Mouse (Mus musculus): ENCODE measurements around the gene Eps15. TPM values are rescaled to one million over a fixed set of nuclear protein-coding genes. Genes with fewer than 3 reads are reported as not detected.
A peak's percentile ranks its signal among the peaks of the same experiment; 100 is the strongest.

The Eps15 gene
- total and polyA plus RNA-seq, 3 experiments: 8.8 to 137 (median 56.8) TPM

DNA sequence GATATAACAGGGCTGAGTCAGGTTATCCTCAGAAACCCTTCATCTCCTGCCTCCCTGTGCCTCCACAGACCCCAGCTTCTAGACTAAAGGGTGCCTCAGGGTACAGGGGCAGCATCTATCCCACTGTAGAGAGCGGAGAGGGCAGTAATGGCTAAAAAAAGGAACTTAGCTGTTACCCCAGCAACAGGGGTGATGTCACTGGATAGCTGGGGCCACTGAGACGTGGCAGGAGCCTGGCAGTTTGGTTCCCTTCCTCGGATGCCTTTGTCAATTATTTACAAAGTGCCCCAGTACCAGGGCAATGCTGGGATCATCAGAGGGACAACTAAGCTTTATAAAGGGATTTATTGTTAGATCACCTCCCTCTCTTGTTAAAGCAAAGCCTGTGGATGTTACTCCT is 138.9 kb downstream of the Eps15 start:
- Histone ChIP-seq H3K36me3 (replicated peaks) (peaks cover 43% of the 10 kb centered on the region), H3K9me3 (replicated peaks) (no peaks in the 10 kb centered on the region), H3K4me1 (ENCODE audit: insufficient read depth, low read depth, low read length) (peaks cover 53% of the 10 kb centered on the region), H3K4me3 (ENCODE audit: low read depth, low read length) (no peak overlapping the region), H3K27me3 (ENCODE audit: insufficient read depth, low read length) (no peaks in the 10 kb centered on the region)
- TF ChIP-seq TAL1 (conservative IDR thresholded peaks at IDR 0.05; ENCODE audit: low read depth, low read length) (no peak), POLR2AphosphoS5 (IDR thresholded peaks at IDR 0.05; ENCODE audit: insufficient replicate concordance, low read depth, low read length) (no peak), GATA2 (IDR thresholded peaks at IDR 0.05; ENCODE audit: borderline replicate concordance, low read depth, low read length) (no peak)
- peak; percentile 55; the same call in 1 of the 2 replicates for ATAC-seq (ENCODE audit: extremely low read depth, insufficient number of reproducible peaks, low FRiP score, poor library complexity, severe bottlenecking)
- peak; percentile 68 for DNase-seq (ENCODE audit: low spot score)

DNA sequence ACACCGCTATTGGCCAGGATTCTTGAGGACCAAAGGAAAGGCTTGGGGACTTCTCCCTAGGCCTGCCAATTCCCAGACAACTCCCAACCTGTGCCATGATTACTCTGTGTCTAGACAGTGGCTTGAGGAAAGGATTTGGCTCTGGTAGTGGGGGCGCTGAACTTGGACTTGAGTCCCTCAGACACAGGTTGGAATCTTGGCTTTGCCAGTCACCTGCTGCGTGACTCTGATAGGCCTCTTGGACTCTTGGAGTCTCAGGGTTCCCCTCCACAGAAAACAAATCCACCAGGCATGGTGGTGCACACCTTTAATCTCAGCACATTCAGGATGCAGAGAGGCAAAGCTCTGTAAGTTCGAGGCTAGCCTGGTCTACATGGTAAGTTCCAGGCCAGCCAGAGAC is 139.5 kb downstream of the Eps15 start:
- no peak for DNase-seq (ENCODE audit: low spot score)
- TF ChIP-seq GATA2 (IDR thresholded peaks at IDR 0.05; ENCODE audit: borderline replicate concordance, low read depth, low read length): no peak
- no peak for TF ChIP-seq TAL1 (conservative IDR thresholded peaks at IDR 0.05; ENCODE audit: low read depth, low read length)
- TF ChIP-seq CTCF (IDR thresholded peaks at IDR 0.05; ENCODE audit: low read depth, low read length): no peak
- no peak for TF ChIP-seq GATA1 (IDR thresholded peaks at IDR 0.05; ENCODE audit: borderline replicate concordance, low read length)
- no peak for TF ChIP-seq POLR2AphosphoS5 (IDR thresholded peaks at IDR 0.05; ENCODE audit: insufficient replicate concordance, low read depth, low read length)
- Histone ChIP-seq H3K36me3 (replicated peaks) (peaks cover 45% of the 10 kb centered on the region), H3K27me3 (ENCODE audit: insufficient read depth, low read length) (no peaks in the 10 kb centered on the region), H3K4me3 (ENCODE audit: low read depth, low read length) (no peak overlapping the region), H3K4me1 (ENCODE audit: insufficient read depth, low read depth, low read length) (peaks cover 48% of the 10 kb centered on the region), H3K9me3 (replicated peaks) (no peaks in the 10 kb centered on the region)
- ATAC-seq (ENCODE audit: extremely low read depth, insufficient number of reproducible peaks, low FRiP score, poor library complexity, severe bottlenecking): no peak

DNA sequence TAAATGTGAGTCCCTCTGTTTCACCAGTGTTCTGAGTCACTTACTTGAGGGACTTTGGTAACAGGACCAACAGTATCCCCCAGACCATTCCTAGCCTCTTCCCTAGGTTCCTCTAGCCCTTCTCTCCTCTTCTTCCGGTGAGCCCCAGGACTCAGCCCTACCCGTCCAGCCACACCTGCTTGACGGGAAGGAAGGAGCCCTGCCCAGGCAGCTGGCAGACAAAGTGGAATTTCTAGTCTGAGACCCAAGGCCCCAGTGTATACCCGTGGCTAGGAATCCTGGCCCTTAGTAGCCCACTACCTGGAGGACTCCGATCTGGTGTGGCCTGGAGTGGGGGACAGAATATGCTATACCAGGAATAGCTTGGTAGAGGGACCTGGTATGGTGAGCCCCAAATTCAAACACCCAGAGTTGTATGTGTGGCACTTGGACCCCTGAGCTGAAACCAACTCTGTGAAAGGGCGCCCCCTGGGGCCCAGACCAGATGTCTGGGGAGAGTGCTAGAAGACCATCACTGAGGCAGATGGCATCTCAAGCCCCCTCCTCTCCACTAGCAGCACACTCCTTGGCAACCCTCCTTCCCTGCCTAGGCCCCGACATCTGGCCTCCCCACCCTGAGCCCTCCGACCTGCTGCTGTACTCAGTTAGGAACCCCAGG is 140.2 kb downstream of the Eps15 start:
- TF ChIP-seq CTCF (IDR thresholded peaks at IDR 0.05; ENCODE audit: low read depth, low read length) (peak; percentile 65), GATA1 (IDR thresholded peaks at IDR 0.05; ENCODE audit: borderline replicate concordance, low read length) (no peak)
- Histone ChIP-seq H3K4me3 (ENCODE audit: low read depth, low read length) (no peak overlapping the region), H3K9me3 (replicated peaks) (no peaks in the 10 kb centered on the region), H3K36me3 (replicated peaks) (peaks cover 45% of the 10 kb centered on the region), H3K27me3 (ENCODE audit: insufficient read depth, low read length) (no peaks in the 10 kb centered on the region), H3K4me1 (ENCODE audit: insufficient read depth, low read depth, low read length) (peaks cover 43% of the 10 kb centered on the region)
- DNase-seq (ENCODE audit: low spot score) (peak; percentile 31), ATAC-seq (ENCODE audit: extremely low read depth, insufficient number of reproducible peaks, low FRiP score, poor library complexity, severe bottlenecking) (no peak)

DNA sequence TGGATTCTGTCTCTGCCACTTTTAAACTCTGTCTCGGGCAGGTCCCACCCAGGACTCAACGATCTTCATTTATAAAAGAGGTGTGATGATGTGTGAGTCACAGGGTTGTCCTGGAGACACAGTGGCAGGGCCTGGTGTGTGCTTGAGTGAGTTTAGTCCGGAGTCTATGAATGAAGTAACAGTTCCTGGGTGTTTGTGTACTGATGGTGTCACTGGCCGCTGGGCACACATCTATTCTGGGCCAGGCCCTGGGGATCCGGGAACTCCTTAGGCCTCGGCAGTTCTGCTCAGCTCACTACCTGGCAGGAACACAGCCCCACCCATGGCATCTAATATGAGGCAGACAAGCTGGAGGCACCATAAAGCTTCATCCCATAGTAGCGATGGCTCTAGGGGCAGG is 141.5 kb downstream of the Eps15 start:
- no peak for TF ChIP-seq TAL1 (conservative IDR thresholded peaks at IDR 0.05; ENCODE audit: low read depth, low read length)
- no peak for TF ChIP-seq POLR2AphosphoS5 (IDR thresholded peaks at IDR 0.05; ENCODE audit: insufficient replicate concordance, low read depth, low read length)
- TF ChIP-seq CTCF (IDR thresholded peaks at IDR 0.05; ENCODE audit: low read depth, low read length): no peak
- no peak for TF ChIP-seq GATA2 (IDR thresholded peaks at IDR 0.05; ENCODE audit: borderline replicate concordance, low read depth, low read length)
- no peak for TF ChIP-seq GATA1 (IDR thresholded peaks at IDR 0.05; ENCODE audit: borderline replicate concordance, low read length)
- H3K9me3 ChIP-seq (replicated peaks): no peaks in the 10 kb centered on the region
- DNase-seq (ENCODE audit: low spot score): no peak
- H3K27me3 ChIP-seq (ENCODE audit: insufficient read depth, low read length): no peaks in the 10 kb centered on the region
- H3K36me3 ChIP-seq (replicated peaks): peaks cover 47% of the 10 kb centered on the region
- no peak overlapping the region for H3K4me3 ChIP-seq (ENCODE audit: low read depth, low read length)
- no peak for ATAC-seq (ENCODE audit: extremely low read depth, insufficient number of reproducible peaks, low FRiP score, poor library complexity, severe bottlenecking)
- H3K4me1 ChIP-seq (ENCODE audit: insufficient read depth, low read depth, low read length): peaks cover 38% of the 10 kb centered on the region

DNA sequence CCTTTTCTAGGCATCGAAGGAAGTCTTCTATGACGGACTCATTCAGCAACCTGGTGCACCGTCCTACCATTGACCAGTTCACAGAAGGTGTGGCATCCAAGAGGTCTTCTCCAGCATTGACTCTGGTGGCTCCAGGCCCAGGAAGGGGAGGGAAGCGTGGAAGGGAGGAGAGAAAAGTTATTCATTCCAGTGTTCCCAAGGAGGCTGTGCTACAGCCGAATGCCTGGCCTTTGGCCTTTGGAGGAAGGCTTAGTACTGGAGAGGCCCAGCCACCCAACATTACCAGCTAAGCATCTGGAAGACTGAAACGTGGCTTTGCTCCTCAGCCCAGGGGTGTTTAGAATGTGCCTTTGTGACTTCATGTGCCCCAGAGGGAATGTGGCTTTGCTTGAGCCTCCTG is 142.4 kb downstream of the Eps15 start:
- H3K4me1 ChIP-seq (ENCODE audit: insufficient read depth, low read depth, low read length): peaks cover 38% of the 10 kb centered on the region
- peaks cover 52% of the 10 kb centered on the region for H3K36me3 ChIP-seq (replicated peaks)
- DNase-seq (ENCODE audit: low spot score) (no peak), ATAC-seq (ENCODE audit: extremely low read depth, insufficient number of reproducible peaks, low FRiP score, poor library complexity, severe bottlenecking) (no peak)
- no peak overlapping the region for H3K4me3 ChIP-seq (ENCODE audit: low read depth, low read length)
- TF ChIP-seq POLR2AphosphoS5 (IDR thresholded peaks at IDR 0.05; ENCODE audit: insufficient replicate concordance, low read depth, low read length) (no peak), CTCF (IDR thresholded peaks at IDR 0.05; ENCODE audit: low read depth, low read length) (no peak), TAL1 (conservative IDR thresholded peaks at IDR 0.05; ENCODE audit: low read depth, low read length) (no peak), GATA2 (IDR thresholded peaks at IDR 0.05; ENCODE audit: borderline replicate concordance, low read depth, low read length) (no peak), GATA1 (IDR thresholded peaks at IDR 0.05; ENCODE audit: borderline replicate concordance, low read length) (no peak)
- no peaks in the 10 kb centered on the region for H3K9me3 ChIP-seq (replicated peaks)
- H3K27me3 ChIP-seq (ENCODE audit: insufficient read depth, low read length): no peaks in the 10 kb centered on the region

DNA sequence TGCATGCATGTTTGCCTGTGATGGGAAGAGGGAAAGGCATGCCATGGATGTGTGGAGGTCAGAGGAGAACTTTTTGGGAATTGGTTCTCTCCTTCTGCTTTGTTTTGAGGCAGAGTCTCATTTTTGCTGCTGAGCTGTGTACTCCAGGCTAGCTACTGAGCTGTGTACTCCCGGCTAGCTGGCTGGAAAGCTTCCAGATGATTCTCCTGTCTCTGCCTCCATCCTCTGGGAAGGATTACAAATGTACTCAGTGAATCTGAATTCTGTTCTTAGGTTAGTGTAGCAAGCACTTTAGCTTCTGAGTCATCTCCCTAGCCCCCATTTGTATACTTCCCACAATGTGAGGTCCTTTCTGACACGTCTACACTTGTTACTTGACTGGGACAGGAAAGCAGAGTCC is 143.4 kb downstream of the Eps15 start:
- peaks cover 30% of the 10 kb centered on the region for H3K4me1 ChIP-seq (ENCODE audit: insufficient read depth, low read depth, low read length)
- ATAC-seq (ENCODE audit: extremely low read depth, insufficient number of reproducible peaks, low FRiP score, poor library complexity, severe bottlenecking) (no peak), DNase-seq (ENCODE audit: low spot score) (no peak)
- H3K9me3 ChIP-seq (replicated peaks): no peaks in the 10 kb centered on the region
- no peak for TF ChIP-seq CTCF (IDR thresholded peaks at IDR 0.05; ENCODE audit: low read depth, low read length)
- no peak for TF ChIP-seq TAL1 (conservative IDR thresholded peaks at IDR 0.05; ENCODE audit: low read depth, low read length)
- TF ChIP-seq GATA1 (IDR thresholded peaks at IDR 0.05; ENCODE audit: borderline replicate concordance, low read length): no peak
- no peak for TF ChIP-seq GATA2 (IDR thresholded peaks at IDR 0.05; ENCODE audit: borderline replicate concordance, low read depth, low read length)
- TF ChIP-seq POLR2AphosphoS5 (IDR thresholded peaks at IDR 0.05; ENCODE audit: insufficient replicate concordance, low read depth, low read length): no peak
- H3K36me3 ChIP-seq (replicated peaks): peaks cover 62% of the 10 kb centered on the region
- H3K4me3 ChIP-seq (ENCODE audit: low read depth, low read length): no peak overlapping the region
- H3K27me3 ChIP-seq (ENCODE audit: insufficient read depth, low read length): no peaks in the 10 kb centered on the region

All from G1E (cell line).